Mouse (Mus musculus): ENCODE data around the gene Litaf. TPM values are rescaled to one million over a fixed set of nuclear protein-coding genes. Genes with fewer than 3 reads are reported as not detected.

Litaf gene
- total and polyA plus RNA-seq, 3 experiments, result 97.5 to 178 (median 154) TPM

- peak overlapping the region; percentile 93 for H3K27ac ChIP-seq (ENCODE audit: insufficient read depth, low read depth)
- no peaks in the 10 kb centered on the region; the same call in 1 of the 2 replicates for H3K79me2 ChIP-seq (replicated peaks; ENCODE audit: control insufficient read depth, extremely low read depth, insufficient read depth, poor library complexity, severe bottlenecking)
- peak overlapping the region; percentile 2; the same call in 1 of the 2 replicates for H3K9ac ChIP-seq (ENCODE audit: insufficient read depth, low read depth)
- H3K9me3 ChIP-seq (replicated peaks; ENCODE audit: low read length), result no peaks in the 10 kb centered on the region
- peaks cover 75 to 86% of the 10 kb centered on the region in 2 experiments for H3K36me3 ChIP-seq (replicated peaks in 1 of 2; ENCODE audit: control insufficient read depth in 1 of 2, insufficient read depth in 1 of 2, low read length in 1 of 2)
- no peak for TF ChIP-seq POLR2A (IDR thresholded peaks at IDR 0.05; ENCODE audit: low read depth, low read length)
- peak; percentile 54; the same call in 1 of the 2 replicates for TF ChIP-seq MAX (IDR thresholded peaks at IDR 0.05; ENCODE audit: low read length)
- no peak for TF ChIP-seq RAD21 (IDR thresholded peaks at IDR 0.05; ENCODE audit: low read depth, low read length)
- TF ChIP-seq MXI1 (IDR thresholded peaks at IDR 0.05; ENCODE audit: low read depth, low read length), result peak; percentile 40; the same call in 1 of the 2 replicates
- no peak for TF ChIP-seq NRF1 (IDR thresholded peaks at IDR 0.05; ENCODE audit: low read depth, low read length)
- peaks cover 29 to 99% of the 10 kb centered on the region in 2 experiments for H3K4me1 ChIP-seq (ENCODE audit: control insufficient read depth in 1 of 2, insufficient read depth in 2 of 2)
- DNase-seq (ENCODE audit: extremely low read depth), result no peak
- H3K4me3 ChIP-seq (replicated peaks in 1 of 3; ENCODE audit: low read depth in 2 of 3, low read length in 2 of 3, poor library complexity in 1 of 3), result peak overlapping the region in 1 of 3 experiments; percentile 17
- H3K4me2 ChIP-seq (ENCODE audit: insufficient read depth, low read depth, poor library complexity, severe bottlenecking), result peak overlapping the region; percentile 76
- H3K27me3 ChIP-seq (replicated peaks), result no peaks in the 10 kb centered on the region
- dilution Hi-C loops (cut with MboI; ENCODE audit: extremely low pct_ligation_motif_present, extremely low pct_unique_long_range_greater_than_20kb, low sequenced_read_pairs) (no loop called here), in situ Hi-C loops (cut with MboI; ENCODE audit: low pct_ligation_motif_present, low pct_unique_long_range_greater_than_20kb, low sequenced_read_pairs) (no loop called here)
Observed at GRCm38 (mm10) chr16:11078216-11078869, 12.4 kb upstream of the Litaf start.

- H3K36me3 ChIP-seq (replicated peaks in 1 of 2; ENCODE audit: control insufficient read depth in 1 of 2, insufficient read depth in 1 of 2, low read length in 1 of 2), result peaks cover 72 to 85% of the 10 kb centered on the region in 2 experiments
- H3K4me2 ChIP-seq (ENCODE audit: insufficient read depth, low read depth, poor library complexity, severe bottlenecking), result peak overlapping the region; percentile 76
- H3K9ac ChIP-seq (ENCODE audit: insufficient read depth, low read depth), result 0 out of 2 replicates have a peak overlapping the region, but pooled peaks have one; percentile 2
- no peaks in the 10 kb centered on the region for H3K9me3 ChIP-seq (replicated peaks; ENCODE audit: low read length)
- no peak overlapping the region for H3K4me3 ChIP-seq (replicated peaks in 1 of 3; ENCODE audit: low read depth in 2 of 3, low read length in 2 of 3, poor library complexity in 1 of 3)
- peak overlapping the region; percentile 93 for H3K27ac ChIP-seq (ENCODE audit: insufficient read depth, low read depth)
- dilution Hi-C loops (cut with MboI; ENCODE audit: extremely low pct_ligation_motif_present, extremely low pct_unique_long_range_greater_than_20kb, low sequenced_read_pairs) (no loop called here), in situ Hi-C loops (cut with MboI; ENCODE audit: low pct_ligation_motif_present, low pct_unique_long_range_greater_than_20kb, low sequenced_read_pairs) (no loop called here)
- H3K4me1 ChIP-seq (ENCODE audit: control insufficient read depth in 1 of 2, insufficient read depth in 2 of 2), result peaks cover 26 to 98% of the 10 kb centered on the region in 2 experiments
- peak; percentile 100 for DNase-seq (ENCODE audit: extremely low read depth)
- H3K79me2 ChIP-seq (replicated peaks; ENCODE audit: control insufficient read depth, extremely low read depth, insufficient read depth, poor library complexity, severe bottlenecking), result no peaks in the 10 kb centered on the region; the same call in 1 of the 2 replicates
- H3K27me3 ChIP-seq (replicated peaks), result no peaks in the 10 kb centered on the region
- TF ChIP-seq HCFC1 (IDR thresholded peaks at IDR 0.05; ENCODE audit: low read depth, low read length) (no peak; the same call in 1 of the 2 replicates), POLR2AphosphoS2 (IDR thresholded peaks at IDR 0.05; ENCODE audit: low read depth, low read length) (peak; percentile 90), ZC3H11A (IDR thresholded peaks at IDR 0.05; ENCODE audit: low read depth, low read length) (no peak), NELFE (IDR thresholded peaks at IDR 0.05; ENCODE audit: low read depth, low read length) (no peak; the same call in 1 of the 2 replicates), ZKSCAN1 (IDR thresholded peaks at IDR 0.05; ENCODE audit: borderline replicate concordance, low read depth, low read length) (no peak), GABPA (IDR thresholded peaks at IDR 0.05; ENCODE audit: insufficient replicate concordance, low read depth, low read length) (no peak), UBTF (IDR thresholded peaks at IDR 0.05; ENCODE audit: low read depth, low read length) (no peak), ZNF384 (IDR thresholded peaks at IDR 0.05; ENCODE audit: low read depth, low read length) (peak; percentile 63; the same call in 1 of the 2 replicates), PAX5 (IDR thresholded peaks at IDR 0.05; ENCODE audit: low read length) (no peak), TCF12 (IDR thresholded peaks at IDR 0.05; ENCODE audit: low read depth, low read length) (peak; percentile 98), BHLHE40 (IDR thresholded peaks at IDR 0.05; ENCODE audit: low read depth, low read length) (peak; percentile 98), JUN (IDR thresholded peaks at IDR 0.05; ENCODE audit: insufficient read depth, low read depth, low read length) (peak; percentile 66; the same call in 1 of the 2 replicates), CTCF (conservative IDR thresholded peaks at IDR 0.05 in 1 of 2, IDR thresholded peaks at IDR 0.05 in 1 of 2; ENCODE audit: low read depth in 2 of 2, low read length in 2 of 2) (no peak), SMC3 (IDR thresholded peaks at IDR 0.05; ENCODE audit: low read depth, low read length) (no peak; the same call in 1 of the 2 replicates), EP300 (IDR thresholded peaks at IDR 0.05; ENCODE audit: low read length) (peak; percentile 99), MYC (IDR thresholded peaks at IDR 0.05; ENCODE audit: low read depth, low read length) (peak; percentile 89), TBP (conservative IDR thresholded peaks at IDR 0.05; ENCODE audit: low read depth, low read length) (peak; percentile 79; the same call in 1 of the 2 replicates), MXI1 (IDR thresholded peaks at IDR 0.05; ENCODE audit: low read depth, low read length) (peak; percentile 72), POLR2A (IDR thresholded peaks at IDR 0.05; ENCODE audit: low read depth, low read length) (peak; percentile 50), NRF1 (IDR thresholded peaks at IDR 0.05; ENCODE audit: low read depth, low read length) (no peak), USF1 (IDR thresholded peaks at IDR 0.05; ENCODE audit: low read depth, low read length) (peak; percentile 23), USF2 (conservative IDR thresholded peaks at IDR 0.05; ENCODE audit: low read depth, low read length) (peak; percentile 58; the same call in 1 of the 2 replicates), CHD1 (IDR thresholded peaks at IDR 0.05; ENCODE audit: low read depth, low read length) (peak; percentile 29; the same call in 1 of the 2 replicates), IRF4 (IDR thresholded peaks at IDR 0.05; ENCODE audit: low read depth, low read length) (peak; percentile 99), KAT2A (IDR thresholded peaks at IDR 0.05; ENCODE audit: insufficient replicate concordance, low read length) (no peak), E2F4 (IDR thresholded peaks at IDR 0.05; ENCODE audit: insufficient replicate concordance, low read depth, low read length) (no peak), ETS1 (conservative IDR thresholded peaks at IDR 0.05; ENCODE audit: low read depth, low read length) (peak; percentile 98), MAZ (IDR thresholded peaks at IDR 0.05; ENCODE audit: low read depth, low read length) (peak; percentile 97)
Observed at GRCm38 (mm10) chr16:11077601-11078201, 11.7 kb upstream of the Litaf start.
